Mouse (Mus musculus) MEL (cell line): ENCODE measurements at regions not wholly inside any gene's neighbourhood (a gene's known extent, or its start where the extent isn't known, plus 50 kb on each side); places are given as distances from the start of the nearest gene placed in this dataset.

Experiments used
- BHLHE40 ChIP-seq: IDR thresholded peaks from 2 replicates; pipeline ENCODE4 v1.6.1; 2012; ENCODE audit warnings: low read depth, mild to moderate bottlenecking, inconsistent platforms, low read length, improper control_type of control experiment, borderline replicate concordance
- CHD2 ChIP-seq: IDR thresholded peaks from 2 replicates; pipeline ENCODE4 v1.6.1; 2011; ENCODE audit warnings: low read length, improper control_type of control experiment
- CTCF ChIP-seq, 3 experiments: IDR thresholded peaks in 2 of 3; conservative IDR thresholded peaks in 1 of 3; 2 replicates each; pipeline ENCODE4 v1.5.1; 2011 to 2012; ENCODE audit warnings: low read length in 3 of 3, low read depth in 2 of 3, mild to moderate bottlenecking in 2 of 3, improper control_type of control experiment in 1 of 3, inconsistent platforms in 1 of 3, mixed read lengths in 1 of 3, moderate library complexity in 1 of 3; ENCODE audit not compliant: control insufficient read depth in 1 of 3, insufficient read depth in 1 of 3, poor library complexity in 1 of 3, severe bottlenecking in 1 of 3
- E2F4 ChIP-seq: IDR thresholded peaks from 2 replicates; pipeline ENCODE4 v1.6.1; 2011; ENCODE audit warnings: low read depth, low read length, improper control_type of control experiment, borderline replicate concordance
- ELF1 ChIP-seq: IDR thresholded peaks from 2 replicates; pipeline ENCODE4 v1.6.1; 2014; ENCODE audit warnings: low read depth, mild to moderate bottlenecking, inconsistent platforms, low read length, improper control_type of control experiment, moderate library complexity
- EP300 ChIP-seq, 2 experiments: IDR thresholded peaks; 2 replicates each; pipeline ENCODE4 v1.6.1; 2011; ENCODE audit warnings: improper control_type of control experiment in 2 of 2, low read length in 2 of 2, low read depth in 1 of 2, mild to moderate bottlenecking in 1 of 2
- GATA1 ChIP-seq: IDR thresholded peaks from 2 replicates; pipeline ENCODE4 v1.6.1; 2011; ENCODE audit warnings: low read depth, low read length, improper control_type of control experiment
- MEF2A ChIP-seq: IDR thresholded peaks from 2 replicates; pipeline ENCODE4 v1.6.1; 2014; ENCODE audit warnings: low read depth, mild to moderate bottlenecking, inconsistent platforms, low read length, improper control_type of control experiment; ENCODE audit not compliant: poor library complexity, insufficient replicate concordance, severe bottlenecking; ENCODE audit errors: extremely low read depth
- NELFE ChIP-seq: IDR thresholded peaks from 2 replicates; pipeline ENCODE4 v1.6.1; 2011; ENCODE audit warnings: low read depth, low read length, improper control_type of control experiment
- POLR2A ChIP-seq, 2 experiments: IDR thresholded peaks; 2 replicates each; pipeline ENCODE4 v1.6.1; 2011 to 2012; ENCODE audit warnings: low read length in 2 of 2, mild to moderate bottlenecking in 2 of 2, control low read depth in 1 of 2, improper control_type of control experiment in 1 of 2, low read depth in 1 of 2, moderate library complexity in 1 of 2; ENCODE audit not compliant: control insufficient read depth in 1 of 2, insufficient read depth in 1 of 2, poor library complexity in 1 of 2
- RAD21 ChIP-seq: IDR thresholded peaks from 2 replicates; pipeline ENCODE4 v1.6.1; 2011; ENCODE audit warnings: mild to moderate bottlenecking, low read depth, low read length, improper control_type of control experiment
- SIN3A ChIP-seq: IDR thresholded peaks from 2 replicates; pipeline ENCODE4 v1.6.1; 2012; ENCODE audit warnings: low read length, improper control_type of control experiment, inconsistent platforms
- TCF12 ChIP-seq: IDR thresholded peaks from 2 replicates; pipeline ENCODE4 v1.6.1; 2014; ENCODE audit warnings: low read depth, mild to moderate bottlenecking, inconsistent platforms, low read length, improper control_type of control experiment, moderate library complexity
- ZC3H11A ChIP-seq: IDR thresholded peaks from 2 replicates; pipeline ENCODE4 v1.6.1; 2012; ENCODE audit warnings: low read depth, mild to moderate bottlenecking, inconsistent platforms, low read length, improper control_type of control experiment

- TF ChIP-seq MEF2A (no peak), E2F4 (no peak), CTCF (IDR thresholded peaks at IDR 0.05 in 2 of 3, conservative IDR thresholded peaks at IDR 0.05 in 1 of 3; ENCODE audit: control insufficient read depth in 1 of 3, insufficient read depth in 1 of 3, low read depth in 2 of 3, low read length in 3 of 3, poor library complexity in 1 of 3, severe bottlenecking in 1 of 3) (no peak), TCF12 (no peak), BHLHE40 (no peak), POLR2A (IDR thresholded peaks at IDR 0.05; ENCODE audit: control insufficient read depth in 1 of 2, insufficient read depth in 1 of 2, low read depth in 1 of 2, low read length in 2 of 2, poor library complexity in 1 of 2) (no peak), GATA1 (no peak), ZC3H11A (no peak), SIN3A (no peak), NELFE (no peak), EP300 (IDR thresholded peaks at IDR 0.05; ENCODE audit: low read depth in 1 of 2, low read length in 2 of 2) (no peak), CHD2 (no peak), ELF1 (no peak), RAD21 (no peak)
Observed at GRCm38 (mm10) chr14:104114986-104115951, 271.1 kb upstream of the Ednrb start.
